Mouse (Mus musculus): ENCODE results near the gene Apbb2. TPM values are rescaled to one million over a fixed set of nuclear protein-coding genes. Genes with fewer than 3 reads are reported as not detected.

Apbb2 gene
- polyA plus RNA-seq, 1 experiment from 2014 or later = 115 TPM

DNA sequence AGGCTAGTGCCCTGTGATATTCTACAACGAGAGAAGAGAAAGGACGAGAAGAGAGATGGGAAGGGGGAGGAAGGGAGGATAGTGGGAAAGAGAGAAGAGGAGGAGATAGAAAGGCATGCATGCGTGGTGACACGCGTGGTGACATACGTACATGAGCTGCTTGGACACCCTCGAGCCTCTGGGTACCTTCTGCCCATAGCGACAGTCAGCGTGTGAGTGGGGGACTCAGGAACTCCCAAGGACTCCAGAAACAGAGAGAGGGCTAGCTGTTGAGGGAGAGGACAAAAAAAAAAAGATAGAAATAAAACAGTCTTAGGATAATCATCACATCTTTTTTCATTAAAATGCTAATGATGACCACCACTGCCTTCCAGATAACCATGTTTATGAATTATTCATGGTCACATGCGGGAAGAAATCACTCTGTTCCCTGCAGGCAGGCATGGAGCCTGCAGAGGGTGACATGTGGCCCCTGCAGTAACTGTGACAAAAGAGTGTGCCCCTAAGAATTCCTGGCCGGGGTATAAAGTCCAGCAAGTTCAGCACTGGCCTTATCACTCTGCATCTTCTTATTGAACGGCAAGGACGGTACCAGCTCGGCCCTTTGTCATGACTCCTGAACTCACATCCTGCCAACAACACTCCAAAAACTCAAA is 126.5 kb downstream of the Apbb2 start:
- no peaks in the 10 kb centered on the region for H3K27me3 ChIP-seq (replicated peaks)
- WGBS = 41% methylated on average over 14 of the region's 14 CpGs
- peaks cover 19% of the 10 kb centered on the region for H3K4me1 ChIP-seq
- no peak overlapping the region for H3K4me3 ChIP-seq
- no peaks in the 10 kb centered on the region for H3K36me3 ChIP-seq (replicated peaks)
- peak; percentile 53; the same call in 1 of the 2 replicates for ATAC-seq (replicated peaks)
- no peaks in the 10 kb centered on the region for H3K9me3 ChIP-seq
- H3K27ac ChIP-seq = peak overlapping the region; percentile 68
- H3K9ac ChIP-seq = no peak overlapping the region
- no peak overlapping the region for H3K4me2 ChIP-seq

DNA sequence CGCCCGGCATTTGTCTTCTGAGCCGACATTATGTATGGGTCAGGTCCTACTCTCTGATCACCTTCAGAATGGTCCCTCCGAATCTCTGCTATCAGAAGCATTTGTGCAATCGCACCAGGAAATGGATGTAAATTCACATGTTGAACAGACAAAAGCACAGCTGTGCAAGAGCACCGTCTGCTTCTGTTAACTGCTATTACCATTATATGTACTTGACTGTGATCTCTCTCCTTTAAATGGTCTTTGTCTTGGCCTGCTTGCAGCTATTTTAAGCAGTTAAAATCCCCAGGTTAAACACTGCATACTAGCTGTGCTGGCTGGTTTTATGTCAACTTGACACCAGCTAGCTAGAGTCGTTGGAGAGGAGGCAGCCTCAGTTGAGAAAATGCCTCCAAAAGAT is 132.6 kb downstream of the Apbb2 start:
- 78% methylated on average over 7 of the region's 7 CpGs for WGBS
- H3K4me2 ChIP-seq = no peak overlapping the region
- H3K27ac ChIP-seq = no peak overlapping the region
- H3K9me3 ChIP-seq = no peaks in the 10 kb centered on the region
- H3K27me3 ChIP-seq (replicated peaks) = no peaks in the 10 kb centered on the region
- ATAC-seq (replicated peaks) = no peak
- H3K36me3 ChIP-seq (replicated peaks) = no peaks in the 10 kb centered on the region
- H3K4me3 ChIP-seq = no peak overlapping the region
- no peak overlapping the region for H3K9ac ChIP-seq
- peaks cover 5% of the 10 kb centered on the region; the same call in 1 of the 2 replicates for H3K4me1 ChIP-seq

DNA sequence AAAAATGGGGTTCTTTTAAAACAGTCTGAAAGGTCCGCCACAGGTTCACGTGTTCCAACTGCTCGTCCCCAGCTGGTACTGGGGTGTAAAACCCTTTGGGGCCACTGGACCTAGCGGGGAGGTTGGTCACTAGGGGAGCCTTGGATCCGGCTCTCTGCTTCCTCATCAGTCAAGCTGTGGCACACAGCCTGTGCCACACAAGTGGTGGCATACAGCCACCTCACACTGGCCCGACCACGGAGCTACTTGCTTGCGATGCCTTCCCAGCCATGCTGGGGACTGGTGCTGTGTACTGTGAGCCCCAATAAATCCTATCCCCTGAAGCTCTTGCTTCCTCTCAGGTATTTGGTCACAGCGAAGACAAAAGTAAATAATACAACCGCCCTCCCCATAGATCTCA is 142.3 kb downstream of the Apbb2 start:
- H3K27ac ChIP-seq = no peak overlapping the region
- H3K36me3 ChIP-seq (replicated peaks) = no peaks in the 10 kb centered on the region
- no peaks in the 10 kb centered on the region for H3K9me3 ChIP-seq
- 92% methylated on average over 10 of the region's 10 CpGs for WGBS
- H3K27me3 ChIP-seq (replicated peaks) = no peaks in the 10 kb centered on the region
- H3K4me3 ChIP-seq = no peak overlapping the region
- no peak for ATAC-seq (replicated peaks)
- H3K9ac ChIP-seq = no peak overlapping the region
- no peak overlapping the region for H3K4me2 ChIP-seq
- peaks cover 15% of the 10 kb centered on the region for H3K4me1 ChIP-seq

DNA sequence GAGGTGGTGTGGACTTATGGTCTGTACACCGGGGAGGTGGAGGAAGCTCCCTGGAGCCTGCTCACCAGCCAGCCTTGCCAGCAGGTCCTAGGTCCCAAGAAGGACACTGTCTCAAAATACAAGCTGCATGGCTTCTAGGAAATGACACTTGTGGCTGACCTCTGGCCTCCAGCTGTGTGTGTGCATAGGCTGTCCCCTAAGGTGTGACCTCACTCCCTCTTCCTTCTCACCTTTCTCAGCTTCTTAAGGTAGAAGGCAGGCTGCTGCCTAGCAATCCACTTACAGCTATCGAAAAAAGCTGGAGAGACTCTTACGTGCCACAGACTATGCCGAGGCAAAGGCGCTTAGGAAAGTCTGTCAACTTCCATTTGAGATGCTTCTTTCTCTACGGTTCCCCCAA is 142.8 kb downstream of the Apbb2 start:
- H3K4me3 ChIP-seq = no peak overlapping the region
- no peaks in the 10 kb centered on the region for H3K36me3 ChIP-seq (replicated peaks)
- H3K27ac ChIP-seq = no peak overlapping the region
- peaks cover 15% of the 10 kb centered on the region for H3K4me1 ChIP-seq
- H3K4me2 ChIP-seq = no peak overlapping the region
- ATAC-seq (replicated peaks) = no peak
- no peaks in the 10 kb centered on the region for H3K9me3 ChIP-seq
- H3K27me3 ChIP-seq (replicated peaks) = no peaks in the 10 kb centered on the region
- no peak overlapping the region for H3K9ac ChIP-seq
- 89% methylated on average over 6 of the region's 6 CpGs for WGBS

DNA sequence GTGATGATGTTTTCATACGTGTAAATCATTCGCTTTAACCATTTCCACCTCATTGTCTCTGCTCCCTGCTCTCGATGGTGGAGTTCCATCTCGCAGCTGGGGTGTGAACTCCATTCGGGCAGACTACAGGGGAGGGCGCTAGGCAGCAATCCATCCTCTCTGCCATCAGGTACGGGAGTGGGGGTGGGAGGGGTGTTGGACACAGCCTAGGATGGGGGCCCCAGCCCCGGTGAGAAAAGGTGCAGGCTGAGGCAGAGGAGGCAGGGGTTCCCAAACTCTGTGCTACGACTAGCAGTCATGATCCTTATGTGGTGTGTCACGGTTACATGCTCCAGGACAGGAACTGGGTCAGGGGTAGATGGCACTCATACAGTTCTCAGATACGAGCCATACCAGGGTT is 144.4 kb downstream of the Apbb2 start:
- H3K9me3 ChIP-seq = no peaks in the 10 kb centered on the region
- H3K9ac ChIP-seq = peak overlapping the region; percentile 6; the same call in 1 of the 2 replicates
- ATAC-seq (replicated peaks) = peak; percentile 74
- no peaks in the 10 kb centered on the region for H3K27me3 ChIP-seq (replicated peaks)
- H3K4me3 ChIP-seq = no peak overlapping the region
- no peak overlapping the region for H3K4me2 ChIP-seq
- peaks cover 15% of the 10 kb centered on the region for H3K4me1 ChIP-seq
- H3K27ac ChIP-seq = peak overlapping the region; percentile 46
- 72% methylated on average over 11 of the region's 11 CpGs for WGBS
- no peaks in the 10 kb centered on the region for H3K36me3 ChIP-seq (replicated peaks)

DNA sequence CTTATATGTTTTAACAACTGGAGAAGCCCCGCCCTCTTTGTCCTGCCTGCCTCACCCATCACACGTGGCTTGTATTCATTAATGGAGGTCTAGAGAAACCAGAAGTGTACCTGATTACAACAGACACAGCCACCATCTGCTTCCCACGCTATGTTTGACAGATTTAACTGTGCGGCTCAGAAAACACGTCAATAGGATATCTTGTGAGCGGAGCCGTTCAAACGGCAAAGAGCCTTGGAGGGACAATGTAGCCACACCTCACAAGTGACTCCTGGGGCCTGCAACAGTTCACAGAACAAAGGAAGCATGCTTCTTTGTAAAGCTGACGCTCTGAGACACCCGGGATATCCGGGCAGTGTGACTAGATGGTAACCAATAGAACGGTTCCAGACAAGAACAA is 145.0 kb downstream of the Apbb2 start:
- Histone ChIP-seq H3K36me3 (replicated peaks) (no peaks in the 10 kb centered on the region), H3K9ac (no peak overlapping the region), H3K9me3 (no peaks in the 10 kb centered on the region), H3K27me3 (replicated peaks) (no peaks in the 10 kb centered on the region), H3K4me2 (no peak overlapping the region; the same call in 1 of the 2 replicates), H3K27ac (peak overlapping the region; percentile 40), H3K4me3 (no peak overlapping the region), H3K4me1 (peaks cover 15% of the 10 kb centered on the region)
- ATAC-seq (replicated peaks) = peak; percentile 82
- 16% methylated on average over 12 of the region's 12 CpGs for WGBS

DNA sequence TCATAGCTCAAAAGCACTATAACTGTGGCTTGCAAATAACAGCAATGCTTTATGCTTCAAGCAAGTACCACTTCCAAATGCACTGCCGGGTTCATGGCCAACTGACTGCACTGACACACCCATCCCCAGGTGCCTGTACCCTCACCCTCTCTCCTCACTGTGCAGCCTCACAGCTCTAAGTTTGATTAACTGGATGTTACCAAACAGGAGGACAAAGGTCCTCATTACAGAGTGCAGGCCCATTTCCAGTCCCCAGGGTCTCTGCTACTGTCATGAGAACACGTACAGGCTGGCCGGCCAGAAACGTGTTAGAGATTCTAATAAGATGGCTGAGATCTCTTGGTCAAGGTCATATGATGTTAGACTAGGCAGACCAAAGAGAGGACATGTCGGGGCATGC is 147.7 kb downstream of the Apbb2 start:
- Histone ChIP-seq H3K36me3 (replicated peaks) (no peaks in the 10 kb centered on the region), H3K27me3 (replicated peaks) (no peaks in the 10 kb centered on the region), H3K4me1 (peaks cover 15% of the 10 kb centered on the region), H3K4me2 (no peak overlapping the region), H3K9ac (no peak overlapping the region), H3K27ac (no peak overlapping the region), H3K4me3 (no peak overlapping the region), H3K9me3 (no peaks in the 10 kb centered on the region)
- ATAC-seq (replicated peaks) = no peak
- WGBS = 87% methylated on average over 5 of the region's 5 CpGs

DNA sequence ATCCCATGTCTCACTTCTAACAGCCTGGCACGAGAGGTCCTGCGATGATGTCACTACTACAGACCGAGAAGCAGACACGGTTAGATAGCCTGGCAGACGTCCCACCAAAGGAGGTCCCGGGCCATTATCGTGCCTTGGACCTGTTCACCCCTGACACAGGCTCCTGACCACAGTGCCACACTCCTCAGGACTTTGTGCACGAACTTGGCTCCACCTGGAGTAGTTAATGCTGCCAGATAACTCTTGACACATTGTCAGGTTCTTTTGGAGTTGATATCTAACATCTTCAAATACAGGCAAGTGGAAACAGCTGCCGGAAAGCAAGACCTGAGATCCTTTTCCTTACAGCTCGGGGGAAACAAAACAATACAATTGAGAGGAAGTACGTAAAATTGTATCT is 148.9 kb downstream of the Apbb2 start:
- 87% methylated on average over 11 of the region's 11 CpGs for WGBS
- H3K4me2 ChIP-seq = no peak overlapping the region
- no peak overlapping the region for H3K4me3 ChIP-seq
- no peaks in the 10 kb centered on the region for H3K27me3 ChIP-seq (replicated peaks)
- peaks cover 12% of the 10 kb centered on the region for H3K4me1 ChIP-seq
- no peaks in the 10 kb centered on the region for H3K9me3 ChIP-seq
- no peak overlapping the region for H3K27ac ChIP-seq
- no peaks in the 10 kb centered on the region for H3K36me3 ChIP-seq (replicated peaks)
- ATAC-seq (replicated peaks) = no peak
- H3K9ac ChIP-seq = no peak overlapping the region

DNA sequence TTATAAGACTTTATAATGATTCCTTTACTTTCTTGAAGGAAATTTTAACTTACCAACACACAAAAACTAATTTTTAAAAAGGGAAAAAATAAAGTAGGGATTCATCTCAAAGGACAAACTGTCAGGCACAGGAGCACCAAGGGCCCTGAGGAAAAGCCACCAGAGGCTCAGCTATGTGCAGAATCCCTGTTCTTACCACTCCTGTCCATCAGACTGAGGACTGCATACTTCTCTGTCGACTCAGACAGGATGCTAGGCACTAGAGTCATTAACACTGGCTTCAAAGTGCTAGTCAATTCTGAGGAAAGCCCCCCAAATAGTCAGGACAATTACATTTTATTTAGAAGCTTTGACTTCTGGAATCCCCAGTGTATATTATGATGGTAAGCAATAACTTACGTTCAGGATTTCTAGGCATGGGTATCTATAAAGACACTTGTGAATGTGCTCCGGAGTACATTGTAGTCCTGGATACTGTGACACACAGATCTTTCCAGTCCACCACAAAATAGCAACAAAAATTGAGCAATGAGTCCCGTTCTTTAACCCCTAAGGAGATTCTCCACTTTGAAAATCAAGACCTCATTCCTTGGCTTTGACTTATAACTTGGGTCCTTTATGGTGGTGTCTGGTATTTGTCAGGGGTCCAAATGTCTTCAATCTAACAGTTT is 150.1 kb downstream of the Apbb2 start:
- H3K27me3 ChIP-seq (replicated peaks) = no peaks in the 10 kb centered on the region
- H3K36me3 ChIP-seq (replicated peaks) = no peaks in the 10 kb centered on the region
- no peak for ATAC-seq (replicated peaks)
- no peaks in the 10 kb centered on the region for H3K9me3 ChIP-seq
- H3K4me1 ChIP-seq = peaks cover 1% of the 10 kb centered on the region; the same call in 1 of the 2 replicates
- 89% methylated on average over 4 of the region's 4 CpGs for WGBS
- no peak overlapping the region for H3K9ac ChIP-seq
- no peak overlapping the region for H3K4me3 ChIP-seq
- no peak overlapping the region for H3K27ac ChIP-seq
- no peak overlapping the region for H3K4me2 ChIP-seq

DNA sequence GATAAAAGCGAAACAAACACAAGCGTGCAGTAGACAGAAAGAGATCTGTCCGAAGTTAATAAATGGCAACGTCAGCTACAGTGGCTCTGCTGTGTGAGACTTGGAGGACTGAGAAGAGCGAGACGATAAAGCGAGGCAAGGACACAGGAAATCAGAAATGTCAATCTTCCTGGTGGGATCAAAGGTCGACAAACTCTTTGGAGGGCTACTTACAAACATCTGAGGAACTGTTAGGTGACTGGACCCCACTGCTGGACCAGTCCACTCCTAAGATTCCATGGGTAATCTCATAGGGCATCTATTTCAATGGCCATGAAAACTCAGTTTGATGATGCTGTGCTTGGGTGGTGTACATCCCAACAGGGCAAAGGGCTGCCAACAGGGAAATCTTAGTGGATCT is 155.9 kb downstream of the Apbb2 start:
- H3K27ac ChIP-seq = no peak overlapping the region
- H3K27me3 ChIP-seq (replicated peaks) = no peaks in the 10 kb centered on the region
- peaks cover 7% of the 10 kb centered on the region; the same call in 1 of the 2 replicates for H3K4me1 ChIP-seq
- no peak overlapping the region for H3K4me3 ChIP-seq
- no peak for ATAC-seq (replicated peaks)
- H3K36me3 ChIP-seq (replicated peaks) = no peaks in the 10 kb centered on the region
- 80% methylated on average over 8 of the region's 8 CpGs for WGBS
- no peak overlapping the region for H3K9ac ChIP-seq
- H3K4me2 ChIP-seq = no peak overlapping the region
- no peaks in the 10 kb centered on the region for H3K9me3 ChIP-seq

DNA sequence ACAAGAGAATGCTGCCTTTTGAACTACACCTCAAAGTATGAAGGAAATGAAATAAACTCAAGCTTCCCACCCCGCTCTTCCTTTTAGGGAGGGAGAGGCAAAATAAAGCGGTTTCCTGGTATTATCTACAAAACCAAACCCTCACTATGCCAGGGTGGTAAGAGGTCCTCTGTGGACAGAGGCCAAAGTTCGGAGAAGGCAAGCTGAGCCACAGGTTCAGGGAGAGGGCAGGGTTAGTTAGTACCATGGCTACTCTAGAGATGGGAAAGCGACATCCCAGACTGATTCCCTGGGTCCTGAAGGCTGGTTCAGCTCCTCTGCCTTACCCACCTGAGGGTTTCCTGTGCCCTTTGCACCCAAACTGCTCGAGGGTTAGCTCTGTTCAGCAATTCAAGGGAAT is 159.7 kb downstream of the Apbb2 start:
- no peak overlapping the region for H3K27ac ChIP-seq
- peaks cover 7% of the 10 kb centered on the region; the same call in 1 of the 2 replicates for H3K4me1 ChIP-seq
- no peak overlapping the region for H3K4me3 ChIP-seq
- H3K9ac ChIP-seq = no peak overlapping the region
- H3K27me3 ChIP-seq (replicated peaks) = no peaks in the 10 kb centered on the region
- no peaks in the 10 kb centered on the region for H3K36me3 ChIP-seq (replicated peaks)
- 86% methylated on average over 5 of the region's 5 CpGs for WGBS
- H3K4me2 ChIP-seq = no peak overlapping the region
- H3K9me3 ChIP-seq = no peaks in the 10 kb centered on the region
- ATAC-seq (replicated peaks) = no peak

DNA sequence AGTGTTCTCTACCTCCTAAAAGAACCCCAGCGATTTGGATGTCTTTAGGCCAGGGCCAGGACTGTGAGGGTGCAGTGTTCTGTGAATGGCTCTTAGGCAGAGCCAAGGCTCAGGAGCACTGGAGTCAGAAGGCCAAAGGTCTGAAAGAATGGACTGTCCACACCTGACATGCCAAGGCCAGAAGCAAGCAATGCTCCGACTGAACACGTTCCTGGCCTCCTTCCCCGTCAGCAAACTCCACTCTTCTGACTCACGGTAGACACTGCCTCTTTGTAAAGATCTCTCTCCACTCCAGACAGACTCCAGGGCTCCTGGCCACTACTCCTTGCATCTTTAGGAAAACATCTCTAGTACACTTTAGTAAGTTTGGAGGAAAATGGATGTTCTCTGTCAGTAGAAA is 163.3 kb downstream of the Apbb2 start:
- no peaks in the 10 kb centered on the region for H3K27me3 ChIP-seq (replicated peaks)
- WGBS = 93% methylated on average over 5 of the region's 5 CpGs
- H3K4me3 ChIP-seq = no peak overlapping the region

DNA sequence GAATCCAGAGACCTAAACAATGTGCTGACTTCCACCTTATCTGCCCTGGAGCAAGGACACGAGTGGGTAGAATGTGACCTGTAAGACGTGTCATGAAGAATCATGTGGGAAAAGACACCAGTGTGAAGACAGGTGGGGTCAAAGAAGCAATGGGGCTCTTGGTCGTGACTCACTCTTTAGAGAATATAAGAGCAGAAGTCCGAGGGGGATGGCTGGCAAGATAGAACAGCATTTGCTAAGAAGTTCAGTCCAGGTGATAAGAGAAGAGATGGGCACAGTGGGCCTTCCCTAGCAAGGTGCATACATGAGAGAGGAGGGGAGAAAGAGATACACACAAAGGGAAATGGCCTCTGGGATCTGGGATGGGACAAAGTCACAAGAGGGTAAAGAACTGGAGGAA is 163.8 kb downstream of the Apbb2 start:
- peaks cover 4% of the 10 kb centered on the region; the same call in 1 of the 2 replicates for H3K36me3 ChIP-seq (replicated peaks)
- H3K27ac ChIP-seq = no peak overlapping the region
- no peak for ATAC-seq (replicated peaks)
- 91% methylated on average over 4 of the region's 4 CpGs for WGBS
- H3K4me2 ChIP-seq = no peak overlapping the region
- no peaks in the 10 kb centered on the region for H3K27me3 ChIP-seq (replicated peaks)
- H3K4me3 ChIP-seq = no peak overlapping the region
- no peaks in the 10 kb centered on the region for H3K9me3 ChIP-seq
- peaks cover 3% of the 10 kb centered on the region; the same call in 1 of the 2 replicates for H3K4me1 ChIP-seq
- H3K9ac ChIP-seq = no peak overlapping the region

More for the DNA sequence above, 163.3 kb downstream of the Apbb2 start:
- Histone ChIP-seq H3K9ac (no peak overlapping the region), H3K27ac (no peak overlapping the region), H3K4me1 (peaks cover 7% of the 10 kb centered on the region; the same call in 1 of the 2 replicates), H3K9me3 (no peaks in the 10 kb centered on the region), H3K4me2 (no peak overlapping the region), H3K36me3 (replicated peaks) (peaks cover 4% of the 10 kb centered on the region; the same call in 1 of the 2 replicates)
- ATAC-seq (replicated peaks) = no peak

All from midbrain, embryonic 15.5 days (tissue).